Mouse (Mus musculus): ENCODE data around the gene Dll4. TPM values are rescaled to one million over a fixed set of nuclear protein-coding genes. Genes with fewer than 3 reads are reported as not detected.

The Dll4 gene
- polyA plus RNA-seq, 1 experiment from 2014 or later, result 5.7 TPM

DNA sequence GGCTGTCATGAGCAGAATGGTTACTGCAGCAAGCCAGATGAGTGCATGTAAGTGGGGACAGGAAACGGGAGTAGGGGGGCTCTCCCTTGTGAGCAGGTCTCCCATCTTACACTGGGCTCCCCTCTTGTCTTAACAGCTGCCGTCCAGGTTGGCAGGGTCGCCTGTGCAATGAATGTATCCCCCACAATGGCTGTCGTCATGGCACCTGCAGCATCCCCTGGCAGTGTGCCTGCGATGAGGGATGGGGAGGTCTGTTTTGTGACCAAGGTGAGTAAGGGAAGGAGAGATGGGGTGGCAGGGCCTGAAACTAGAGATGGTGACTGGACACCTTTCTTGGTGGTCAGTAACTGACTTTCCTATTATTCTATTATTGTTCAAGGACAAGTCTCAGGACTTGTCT lies 3.0 kb downstream of the Dll4 start:
- H3K4me1 ChIP-seq, result peaks cover 63% of the 10 kb centered on the region
- DNase-seq (ENCODE audit: low spot score), result no peak
- WGBS, result 38% methylated on average over 5 of the region's 5 CpGs
- H3K36me3 ChIP-seq, result no peaks in the 10 kb centered on the region
- no peaks in the 10 kb centered on the region for H3K9me3 ChIP-seq (replicated peaks)
- H3K4me3 ChIP-seq, result peak overlapping the region; percentile 56
- H3K27ac ChIP-seq (replicated peaks), result no peak overlapping the region
- peaks cover 97% of the 10 kb centered on the region for H3K27me3 ChIP-seq (ENCODE audit: low read depth, poor library complexity, severe bottlenecking)

DNA sequence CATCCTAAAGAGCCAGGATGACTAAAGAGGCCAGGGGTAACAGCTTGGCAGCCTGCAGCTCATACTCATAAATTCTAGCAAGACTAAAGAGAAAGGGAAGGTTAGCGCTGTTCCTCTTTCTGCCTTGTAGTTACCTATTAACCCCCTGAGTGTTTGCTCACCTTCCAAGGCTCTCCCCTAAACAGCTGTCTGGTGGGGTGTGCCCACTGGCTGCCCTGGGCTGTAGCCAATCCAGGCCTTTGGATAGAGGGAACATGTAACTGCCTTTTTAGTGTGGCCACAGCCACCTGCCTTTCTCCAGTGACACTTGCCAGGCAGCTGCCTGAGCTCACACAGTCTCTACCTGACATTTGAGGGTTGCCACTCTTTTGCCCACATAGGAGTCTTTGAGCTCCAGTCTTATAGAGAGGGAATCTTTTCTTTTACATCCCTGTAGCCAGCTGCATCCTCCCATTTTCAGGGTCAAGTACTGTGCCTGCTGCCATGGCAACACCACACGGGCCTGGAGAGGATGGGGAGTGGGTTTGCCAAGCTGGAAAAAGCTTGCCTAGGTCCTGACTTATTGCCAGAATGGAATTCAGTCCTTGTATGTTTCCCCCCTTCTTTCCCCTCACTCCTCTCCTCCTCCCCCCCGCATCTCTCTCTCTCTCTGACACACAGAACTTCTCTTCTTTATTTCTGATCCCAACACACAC lies 3.7 kb downstream of the Dll4 start:
- Histone ChIP-seq H3K27ac (replicated peaks) (no peak overlapping the region), H3K9me3 (replicated peaks) (no peaks in the 10 kb centered on the region), H3K4me3 (no peak overlapping the region), H3K36me3 (no peaks in the 10 kb centered on the region), H3K4me1 (peaks cover 56% of the 10 kb centered on the region), H3K27me3 (ENCODE audit: low read depth, poor library complexity, severe bottlenecking) (peaks cover 95% of the 10 kb centered on the region)
- 63% methylated on average over 3 of the region's 3 CpGs for WGBS
- no peak for DNase-seq (ENCODE audit: low spot score)

DNA sequence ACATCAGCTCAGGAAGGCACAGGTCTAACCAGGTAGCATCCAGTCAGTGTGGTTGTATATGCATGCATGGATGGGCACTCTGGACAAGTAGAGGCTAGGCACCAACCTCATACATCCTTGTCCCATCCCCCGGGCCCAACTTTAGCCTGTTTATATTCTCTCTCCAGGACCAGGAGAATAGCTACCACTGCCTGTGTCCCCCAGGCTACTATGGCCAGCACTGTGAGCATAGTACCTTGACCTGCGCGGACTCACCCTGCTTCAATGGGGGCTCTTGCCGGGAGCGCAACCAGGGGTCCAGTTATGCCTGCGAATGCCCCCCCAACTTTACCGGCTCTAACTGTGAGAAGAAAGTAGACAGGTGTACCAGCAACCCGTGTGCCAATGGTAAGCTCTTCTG lies 5.2 kb downstream of the Dll4 start:
- Histone ChIP-seq H3K27me3 (ENCODE audit: low read depth, poor library complexity, severe bottlenecking) (peaks cover 95% of the 10 kb centered on the region), H3K27ac (replicated peaks) (no peak overlapping the region), H3K9me3 (replicated peaks) (no peaks in the 10 kb centered on the region), H3K4me1 (peaks cover 40% of the 10 kb centered on the region), H3K36me3 (no peaks in the 10 kb centered on the region), H3K4me3 (no peak overlapping the region)
- DNase-seq (ENCODE audit: low spot score), result no peak
- 89% methylated on average over 8 of the region's 8 CpGs for WGBS

DNA sequence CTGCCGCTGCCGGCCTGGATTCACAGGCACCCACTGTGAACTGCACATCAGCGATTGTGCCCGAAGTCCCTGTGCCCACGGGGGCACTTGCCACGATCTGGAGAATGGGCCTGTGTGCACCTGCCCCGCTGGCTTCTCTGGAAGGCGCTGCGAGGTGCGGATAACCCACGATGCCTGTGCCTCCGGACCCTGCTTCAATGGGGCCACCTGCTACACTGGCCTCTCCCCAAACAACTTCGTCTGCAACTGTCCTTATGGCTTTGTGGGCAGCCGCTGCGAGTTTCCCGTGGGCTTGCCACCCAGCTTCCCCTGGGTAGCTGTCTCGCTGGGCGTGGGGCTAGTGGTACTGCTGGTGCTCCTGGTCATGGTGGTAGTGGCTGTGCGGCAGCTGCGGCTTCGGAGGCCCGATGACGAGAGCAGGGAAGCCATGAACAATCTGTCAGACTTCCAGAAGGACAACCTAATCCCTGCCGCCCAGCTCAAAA lies 6.6 kb downstream of the Dll4 start:
- no peak for DNase-seq (ENCODE audit: low spot score)
- peaks cover 95% of the 10 kb centered on the region for H3K27me3 ChIP-seq (ENCODE audit: low read depth, poor library complexity, severe bottlenecking)
- no peak overlapping the region for H3K27ac ChIP-seq (replicated peaks)
- H3K4me3 ChIP-seq, result no peak overlapping the region
- H3K9me3 ChIP-seq (replicated peaks), result no peaks in the 10 kb centered on the region
- WGBS, result 75% methylated on average over 24 of the region's 24 CpGs
- peaks cover 31% of the 10 kb centered on the region for H3K4me1 ChIP-seq
- H3K36me3 ChIP-seq, result no peaks in the 10 kb centered on the region

DNA sequence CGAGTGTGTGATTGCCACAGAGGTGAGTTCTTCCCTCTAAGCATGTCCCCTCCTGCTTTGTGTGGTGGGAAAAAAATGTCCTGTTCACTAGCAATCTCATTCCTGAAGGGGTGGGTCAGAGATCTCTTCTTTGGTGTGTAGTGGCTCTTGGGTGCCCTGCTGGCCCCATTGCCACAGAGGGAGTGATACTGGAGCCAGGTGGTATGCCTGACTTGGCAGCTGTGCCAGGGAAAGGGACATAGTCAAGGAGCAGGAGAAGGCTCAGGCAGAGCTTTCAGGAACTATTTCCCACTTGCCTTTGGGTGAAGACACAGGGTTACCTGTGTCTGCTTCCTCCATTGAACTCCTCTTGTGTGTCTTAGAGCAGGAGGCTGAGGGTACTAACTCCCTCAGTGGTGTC lies 8.6 kb downstream of the Dll4 start:
- Histone ChIP-seq H3K4me3 (no peak overlapping the region), H3K9me3 (replicated peaks) (no peaks in the 10 kb centered on the region), H3K36me3 (no peaks in the 10 kb centered on the region), H3K4me1 (peaks cover 32% of the 10 kb centered on the region), H3K27ac (replicated peaks) (no peak overlapping the region), H3K27me3 (ENCODE audit: low read depth, poor library complexity, severe bottlenecking) (peaks cover 79% of the 10 kb centered on the region)
- WGBS, result 70% methylated on average over 1 of the region's 1 CpGs
- DNase-seq (ENCODE audit: low spot score), result no peak

DNA sequence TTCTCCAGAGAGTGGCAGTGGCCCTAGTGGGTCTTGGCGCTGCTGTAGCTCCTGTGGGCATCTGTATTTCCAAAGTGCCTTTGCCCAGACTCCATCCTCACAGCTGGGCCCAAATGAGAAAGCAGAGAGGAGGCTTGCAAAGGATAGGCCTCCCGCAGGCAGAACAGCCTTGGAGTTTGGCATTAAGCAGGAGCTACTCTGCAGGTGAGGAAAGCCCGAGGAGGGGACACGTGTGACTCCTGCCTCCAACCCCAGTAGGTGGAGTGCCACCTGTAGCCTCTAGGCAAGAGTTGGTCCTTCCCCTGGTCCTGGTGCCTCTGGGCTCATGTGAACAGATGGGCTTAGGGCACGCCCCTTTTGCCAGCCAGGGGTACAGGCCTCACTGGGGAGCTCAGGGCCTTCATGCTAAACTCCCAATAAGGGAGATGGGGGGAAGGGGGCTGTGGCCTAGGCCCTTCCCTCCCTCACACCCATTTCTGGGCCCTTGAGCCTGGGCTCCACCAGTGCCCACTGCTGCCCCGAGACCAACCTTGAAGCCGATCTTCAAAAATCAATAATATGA lies 9.5 kb downstream of the Dll4 start:
- Histone ChIP-seq H3K9me3 (replicated peaks) (no peaks in the 10 kb centered on the region), H3K27ac (replicated peaks) (no peak overlapping the region), H3K36me3 (no peaks in the 10 kb centered on the region), H3K4me1 (peaks cover 24% of the 10 kb centered on the region), H3K4me3 (no peak overlapping the region), H3K27me3 (ENCODE audit: low read depth, poor library complexity, severe bottlenecking) (peaks cover 70% of the 10 kb centered on the region)
- DNase-seq (ENCODE audit: low spot score), result no peak
- WGBS, result 69% methylated on average over 7 of the region's 7 CpGs

DNA sequence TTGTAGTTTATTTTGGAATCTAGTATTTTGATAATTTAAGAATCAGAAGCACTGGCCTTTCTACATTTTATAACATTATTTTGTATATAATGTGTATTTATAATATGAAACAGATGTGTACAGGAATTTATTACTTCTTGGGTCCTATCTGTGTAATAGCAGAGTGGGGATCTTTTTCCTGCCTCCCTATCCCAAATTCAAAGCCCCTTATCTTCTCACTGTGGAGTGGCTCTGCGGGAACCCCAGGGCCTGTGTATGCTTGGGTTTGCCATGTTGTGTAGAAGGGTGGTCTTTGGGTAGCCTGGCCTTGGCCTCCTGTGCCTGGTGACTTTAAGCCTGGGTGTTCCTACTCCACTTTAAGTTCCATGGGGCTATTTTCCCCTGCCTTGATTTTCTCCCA lies 10.0 kb downstream of the Dll4 start:
- Histone ChIP-seq H3K36me3 (no peaks in the 10 kb centered on the region), H3K27ac (replicated peaks) (no peak overlapping the region), H3K27me3 (ENCODE audit: low read depth, poor library complexity, severe bottlenecking) (peaks cover 65% of the 10 kb centered on the region), H3K4me1 (peaks cover 24% of the 10 kb centered on the region), H3K4me3 (no peak overlapping the region), H3K9me3 (replicated peaks) (no peaks in the 10 kb centered on the region)
- 88% methylated on average over 1 of the region's 1 CpGs for WGBS
- DNase-seq (ENCODE audit: low spot score), result no peak

DNA sequence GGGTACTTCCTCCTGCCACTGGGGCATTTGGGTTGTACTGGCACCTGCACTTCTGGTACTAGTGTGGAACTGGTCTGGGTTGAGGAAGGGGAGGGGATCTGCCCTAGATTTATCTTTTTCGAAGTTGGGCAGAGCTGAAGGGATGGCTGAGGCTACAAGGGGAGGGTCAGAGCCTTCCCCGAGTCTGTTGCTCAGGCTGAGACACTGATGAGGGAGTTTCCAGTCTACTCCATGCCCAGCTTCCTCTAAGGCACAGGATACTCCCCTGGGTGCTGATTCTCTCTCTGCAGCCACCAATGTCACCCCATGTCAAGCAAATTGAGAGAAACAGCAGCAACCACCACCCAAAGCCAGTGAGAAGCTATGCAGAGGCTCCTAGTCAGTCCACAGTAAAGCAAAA lies 10.4 kb downstream of the Dll4 start:
- Histone ChIP-seq H3K36me3 (no peaks in the 10 kb centered on the region), H3K9me3 (replicated peaks) (no peaks in the 10 kb centered on the region), H3K4me1 (peaks cover 24% of the 10 kb centered on the region), H3K27ac (replicated peaks) (no peak overlapping the region), H3K27me3 (ENCODE audit: low read depth, poor library complexity, severe bottlenecking) (peaks cover 61% of the 10 kb centered on the region), H3K4me3 (no peak overlapping the region)
- WGBS, result 71% methylated on average over 2 of the region's 2 CpGs
- no peak for DNase-seq (ENCODE audit: low spot score)

DNA sequence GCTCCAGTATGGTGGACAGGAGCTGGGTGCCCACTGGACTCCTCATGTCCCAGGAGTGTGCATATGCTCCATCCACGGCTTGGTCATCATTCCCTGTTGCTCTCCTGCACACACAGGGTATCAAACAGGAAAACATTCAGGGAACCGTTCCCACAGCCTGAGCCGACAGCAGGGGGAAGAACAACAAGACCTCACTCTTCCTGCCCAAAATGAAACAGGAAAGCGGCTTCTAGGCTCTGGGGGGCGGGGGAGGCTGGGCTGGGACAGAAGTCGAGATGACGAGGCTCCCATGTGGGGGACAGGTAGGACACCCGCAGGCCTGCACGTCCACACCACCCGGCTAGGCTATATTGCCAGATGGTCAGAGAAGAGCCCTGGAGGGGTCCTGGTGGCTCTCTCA lies 10.9 kb downstream of the Dll4 start:
- Histone ChIP-seq H3K4me3 (no peak overlapping the region), H3K36me3 (no peaks in the 10 kb centered on the region), H3K27ac (replicated peaks) (0 out of 2 replicates have a peak overlapping the region, but pooled peaks have one; percentile 13), H3K4me1 (peaks cover 24% of the 10 kb centered on the region), H3K9me3 (replicated peaks) (no peaks in the 10 kb centered on the region), H3K27me3 (ENCODE audit: low read depth, poor library complexity, severe bottlenecking) (peaks cover 56% of the 10 kb centered on the region)
- 75% methylated on average over 10 of the region's 10 CpGs for WGBS
- no peak for DNase-seq (ENCODE audit: low spot score)

DNA sequence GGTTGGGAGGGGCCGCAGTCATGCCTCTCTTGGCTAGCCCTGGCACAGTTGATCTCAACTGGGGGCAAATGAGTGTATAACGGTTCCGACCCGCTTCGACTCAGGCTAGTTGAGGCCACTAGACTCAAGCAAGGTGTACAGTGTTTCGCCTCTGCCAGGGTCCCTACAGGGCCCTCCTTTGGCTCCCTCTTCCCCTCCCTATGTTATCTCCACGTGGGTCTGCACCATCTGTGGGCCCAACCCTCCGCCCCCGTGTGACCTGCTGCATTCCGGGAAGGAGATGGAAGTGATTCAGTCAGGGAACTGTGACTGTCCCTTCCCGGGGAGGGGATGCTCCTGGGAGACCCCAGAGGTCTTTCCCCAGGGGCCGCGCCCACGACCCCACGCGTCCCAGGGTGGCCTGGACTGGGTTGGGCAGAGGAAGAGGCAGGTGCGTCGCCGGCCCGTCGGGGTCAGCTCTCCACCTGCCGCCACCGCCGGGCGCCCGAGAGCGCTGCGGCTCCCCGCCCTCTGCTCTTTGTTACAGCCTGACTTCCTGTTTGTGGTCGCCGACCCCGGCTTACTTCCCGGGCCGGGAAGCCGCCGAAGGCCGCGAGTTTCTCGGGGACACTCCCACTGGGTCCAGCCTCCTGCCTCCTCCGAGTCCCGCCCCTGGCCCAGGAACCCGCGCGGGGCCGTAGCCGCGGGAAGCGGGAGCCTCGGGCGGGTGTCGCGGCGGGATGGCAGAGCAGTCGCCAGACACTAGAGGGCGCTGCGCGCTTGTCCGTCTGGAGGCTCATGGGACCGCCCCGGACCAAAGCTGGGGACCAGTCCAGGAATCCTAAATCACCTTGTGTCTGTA lies 12.1 kb downstream of the Dll4 start:
- H3K9me3 ChIP-seq (replicated peaks), result no peaks in the 10 kb centered on the region
- H3K27ac ChIP-seq (replicated peaks), result peak overlapping the region; percentile 95

DNA sequence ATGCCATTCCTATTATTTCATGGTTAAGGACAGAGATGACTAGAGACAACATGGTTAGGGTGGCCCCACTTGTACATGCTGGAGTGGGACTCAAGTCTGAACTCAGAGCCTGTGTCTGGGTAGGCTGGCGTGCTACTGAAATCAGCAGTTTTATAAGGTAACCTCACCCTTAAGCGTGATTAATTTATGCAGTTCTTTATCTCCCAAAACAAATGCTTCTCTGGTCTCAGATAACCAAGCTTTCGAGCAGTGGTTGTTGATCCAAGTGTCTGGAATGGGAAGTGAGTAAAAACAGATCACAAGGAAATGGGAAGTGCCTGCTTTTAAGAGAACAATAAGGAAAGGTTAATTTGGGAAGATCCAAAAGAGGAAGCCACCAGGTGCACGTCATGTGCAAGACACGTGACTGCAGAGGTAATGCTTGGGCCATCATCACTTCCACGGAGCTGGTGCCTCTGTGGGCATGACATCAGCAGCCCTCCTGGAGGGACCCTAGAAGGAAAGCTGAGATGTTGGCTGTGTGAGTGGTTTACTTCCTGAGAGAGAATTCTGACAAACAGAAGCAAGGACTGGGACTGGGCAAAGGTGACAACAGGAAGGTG lies 19.1 kb downstream of the Dll4 start:
- Histone ChIP-seq H3K27me3 (ENCODE audit: low read depth, poor library complexity, severe bottlenecking) (peaks cover 5% of the 10 kb centered on the region), H3K4me3 (no peak overlapping the region), H3K27ac (replicated peaks) (no peak overlapping the region), H3K9me3 (replicated peaks) (no peaks in the 10 kb centered on the region), H3K4me1 (0 out of 2 replicates have a peak, but pooled peaks cover 2% of the 10 kb centered on the region), H3K36me3 (no peaks in the 10 kb centered on the region)
- 60% methylated on average over 6 of the region's 6 CpGs for WGBS
- no peak for DNase-seq (ENCODE audit: low spot score)

More for the DNA sequence above, 12.1 kb downstream of the Dll4 start:
- Histone ChIP-seq H3K4me3 (peak overlapping the region; percentile 74), H3K27me3 (ENCODE audit: low read depth, poor library complexity, severe bottlenecking) (peaks cover 44% of the 10 kb centered on the region), H3K36me3 (no peaks in the 10 kb centered on the region), H3K4me1 (peaks cover 17% of the 10 kb centered on the region)
- peak; percentile 90 for DNase-seq (ENCODE audit: low spot score)
- 8% methylated on average over 59 of the region's 60 CpGs for WGBS

DNA sequence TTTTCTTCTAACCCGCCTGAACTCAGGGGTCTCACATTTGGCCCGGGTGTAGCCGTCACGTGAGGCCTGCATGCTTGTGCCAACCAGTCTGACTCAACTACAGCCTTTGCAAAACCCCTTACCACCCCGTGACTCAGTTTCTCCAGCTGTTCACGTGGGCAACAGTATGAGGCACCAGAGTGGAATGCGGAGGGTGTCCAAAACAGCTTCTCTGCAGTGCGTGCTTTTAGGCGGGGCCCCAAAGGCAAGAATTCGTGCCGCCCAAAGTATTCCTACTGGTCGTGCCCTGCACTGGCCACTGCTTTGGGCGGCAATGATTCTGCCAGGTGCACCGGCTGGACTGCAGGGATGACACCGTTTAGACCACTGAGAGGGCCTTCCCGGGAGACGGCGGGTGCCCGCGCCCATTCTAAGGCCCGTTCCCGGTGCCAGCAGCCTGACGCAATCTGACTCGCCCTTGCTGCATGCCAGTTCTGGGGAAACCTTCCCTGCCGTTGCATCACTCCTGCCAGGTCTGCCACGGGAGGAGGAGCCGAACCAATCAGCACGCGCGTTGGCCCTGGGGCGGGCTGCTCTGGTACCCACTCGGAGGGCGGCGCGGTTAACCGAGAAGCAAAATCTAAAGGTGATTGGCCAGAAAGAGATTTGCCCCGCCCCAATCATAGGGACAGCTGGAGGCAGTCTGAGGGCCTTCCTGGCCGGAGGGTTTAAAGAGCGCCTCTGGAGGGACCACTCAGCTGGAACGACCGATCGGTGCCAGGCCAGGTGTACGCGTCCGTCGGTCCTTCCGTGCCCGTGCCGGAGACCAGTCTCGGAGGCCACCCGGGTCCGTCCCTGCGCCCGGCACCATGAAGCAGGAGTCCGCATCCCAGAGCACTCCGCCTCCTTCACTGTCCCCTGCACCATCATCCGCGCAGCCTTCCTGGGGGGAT lies 25.2 kb downstream of the Dll4 start, which contains the start of gene Chac1:
Gene Chac1 (plus strand): TSS at position 675 of the 932 bp plus-strand sequence.
- Histone ChIP-seq H3K36me3 (no peaks in the 10 kb centered on the region), H3K9me3 (replicated peaks) (no peaks in the 10 kb centered on the region), H3K27ac (replicated peaks) (peak within 1 kb of the TSS; percentile 56), H3K27me3 (ENCODE audit: low read depth, poor library complexity, severe bottlenecking) (peaks cover 44% of the 10 kb centered on the region), H3K4me1 (peaks cover 17% of the 10 kb centered on the region), H3K4me3 (peak within 1 kb of the TSS; percentile 68)
- peak; percentile 84 for DNase-seq (ENCODE audit: low spot score)
- whole genome bisulfite sequencing, result 6% methylated on average over 58 of the region's 58 CpGs
